Mouse (Mus musculus) splenic B cell, adult 2 months (primary cell): ENCODE measurements at regions not wholly inside any gene's neighbourhood (a gene's known extent, or its start where the extent isn't known, plus 50 kb on each side); places are given as distances from the start of the nearest gene placed in this dataset.

ENCODE experiments used
- DNase-seq: peaks from one replicate; pipeline ENCODE4 v3.0.0-alpha.2; 2011; ENCODE audit warnings: low read depth, low spot score
- H3K27me3 ChIP-seq: 2 replicates; pipeline ENCODE4 v1.6.1; 2012; ENCODE audit warnings: mild to moderate bottlenecking, low read length, moderate library complexity, mixed read lengths; ENCODE audit not compliant: control insufficient read depth, poor library complexity, insufficient read depth, severe bottlenecking
- H3K36me3 ChIP-seq: 2 replicates; pipeline ENCODE4 v1.6.1; 2012; ENCODE audit warnings: mild to moderate bottlenecking, low read length, moderate library complexity, mixed read lengths; ENCODE audit not compliant: control insufficient read depth, poor library complexity, insufficient read depth, severe bottlenecking

DNA sequence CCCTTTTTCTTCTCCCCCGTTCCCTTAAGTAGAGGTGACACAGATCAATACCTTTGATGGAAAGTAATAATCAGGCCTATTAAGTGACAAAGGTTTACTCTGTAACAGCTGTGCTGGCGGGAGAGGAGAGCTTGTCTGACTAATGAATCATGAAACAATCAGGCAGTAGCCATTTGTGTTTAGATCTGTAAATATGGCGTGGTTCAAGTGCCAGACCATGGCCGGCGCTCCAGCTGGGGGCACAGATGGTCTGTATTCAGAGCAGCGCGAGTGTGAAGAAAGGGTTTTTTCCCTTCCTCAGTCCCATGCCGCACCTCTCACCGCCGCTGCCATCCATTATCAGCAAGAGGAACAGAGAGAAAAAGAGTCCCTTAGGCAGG is 83.9 kb upstream of the Paqr3 start:
- Histone ChIP-seq H3K27me3 (no peaks in the 10 kb centered on the region), H3K36me3 (no peaks in the 10 kb centered on the region)
- no peak for DNase-seq

DNA sequence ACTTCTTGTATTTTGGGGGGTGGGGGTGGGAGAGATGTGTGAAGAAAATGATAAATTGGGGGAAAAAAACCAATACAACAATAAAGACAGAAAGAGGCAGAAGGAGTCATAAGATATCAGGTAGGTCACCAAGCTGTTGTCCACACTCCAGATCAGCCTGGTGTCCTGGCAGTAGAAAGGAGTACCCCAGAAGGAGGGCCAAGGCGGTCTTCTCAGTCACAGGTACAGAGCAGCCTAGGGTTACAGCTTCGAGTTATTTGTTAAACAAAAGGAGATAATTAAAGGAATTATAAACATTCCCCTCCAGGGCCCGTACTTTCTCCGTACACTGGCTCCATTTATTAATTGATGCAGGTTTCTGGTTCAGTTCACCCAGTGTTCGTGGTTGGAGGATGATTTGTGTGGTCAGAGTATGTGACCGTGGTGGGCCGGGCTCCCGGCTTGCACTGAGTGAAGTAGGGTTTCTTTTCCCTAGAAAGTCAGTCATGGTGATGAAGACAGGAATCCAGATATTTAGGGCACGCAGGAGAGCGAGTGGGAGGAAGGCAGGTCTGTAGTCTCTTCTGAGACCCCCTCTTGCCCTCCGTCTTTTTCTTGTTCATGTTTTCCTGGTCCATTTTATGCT is 83.4 kb upstream of the Paqr3 start:
- H3K36me3 ChIP-seq, result no peaks in the 10 kb centered on the region
- no peaks in the 10 kb centered on the region for H3K27me3 ChIP-seq
- DNase-seq, result no peak

DNA sequence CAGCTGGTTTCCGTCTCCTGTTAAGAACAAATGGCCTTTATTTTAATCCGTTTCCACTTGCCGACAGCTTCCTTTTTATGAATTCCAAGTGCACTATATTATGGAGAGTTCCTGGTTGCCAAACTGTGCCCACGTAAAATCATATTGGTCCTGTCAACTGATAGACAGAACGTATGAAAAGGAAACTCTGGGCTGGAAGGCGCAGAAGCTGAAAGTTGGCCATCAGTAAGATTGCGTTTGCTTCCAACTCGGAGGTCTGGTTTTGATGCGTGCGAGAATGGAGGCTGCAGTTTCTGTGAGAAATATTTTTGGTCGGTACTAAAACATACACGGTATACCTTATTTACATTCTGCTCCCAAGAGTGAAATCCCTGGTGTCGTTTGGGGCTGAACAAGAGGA is 81.3 kb upstream of the Paqr3 start:
- no peaks in the 10 kb centered on the region for H3K27me3 ChIP-seq
- DNase-seq, result no peak
- H3K36me3 ChIP-seq, result no peaks in the 10 kb centered on the region

DNA sequence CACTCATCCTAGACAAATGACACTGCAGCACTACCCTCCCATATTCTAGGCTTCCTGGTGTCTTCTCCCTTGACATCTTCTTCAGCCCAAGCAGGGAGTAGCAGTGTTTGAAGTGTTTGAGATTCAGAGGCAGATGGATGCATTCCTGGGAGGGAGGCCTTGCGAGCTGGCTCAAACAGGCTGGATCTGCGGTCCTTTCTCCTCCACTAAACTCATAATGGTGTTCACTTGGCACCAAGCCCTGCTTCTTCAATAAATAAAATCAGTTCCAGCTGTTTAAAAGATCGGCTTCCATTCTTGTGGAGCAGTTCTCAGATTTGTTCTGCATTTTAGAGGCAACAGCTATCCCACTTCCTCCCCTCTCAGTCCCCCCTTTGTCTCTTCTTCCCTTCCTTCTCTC is 79.3 kb upstream of the Paqr3 start:
- no peaks in the 10 kb centered on the region for H3K27me3 ChIP-seq
- DNase-seq, result no peak

DNA sequence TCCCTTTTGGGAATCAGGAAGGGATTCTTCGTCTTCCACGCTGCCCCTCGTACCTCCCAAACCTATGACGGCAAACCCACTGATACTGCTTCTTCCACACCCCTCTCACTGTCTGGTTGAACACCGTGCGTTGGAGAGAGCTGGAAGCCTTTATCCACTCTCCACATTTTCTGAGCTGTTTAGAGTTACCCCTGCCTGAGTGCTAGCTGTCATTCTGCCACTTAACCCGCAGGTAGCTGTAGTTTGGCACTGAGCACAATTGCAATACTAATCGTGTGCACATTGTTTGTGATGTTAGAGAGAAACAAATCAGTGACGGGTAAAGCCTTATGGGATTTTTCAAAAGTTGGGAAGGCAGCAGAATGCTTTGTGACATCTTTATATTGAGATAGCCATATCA is 73.1 kb upstream of the Paqr3 start:
- no peak for DNase-seq
- no peaks in the 10 kb centered on the region for H3K36me3 ChIP-seq
- no peaks in the 10 kb centered on the region for H3K27me3 ChIP-seq

More for the DNA sequence above, 79.3 kb upstream of the Paqr3 start:
- H3K36me3 ChIP-seq, result no peaks in the 10 kb centered on the region

DNA sequence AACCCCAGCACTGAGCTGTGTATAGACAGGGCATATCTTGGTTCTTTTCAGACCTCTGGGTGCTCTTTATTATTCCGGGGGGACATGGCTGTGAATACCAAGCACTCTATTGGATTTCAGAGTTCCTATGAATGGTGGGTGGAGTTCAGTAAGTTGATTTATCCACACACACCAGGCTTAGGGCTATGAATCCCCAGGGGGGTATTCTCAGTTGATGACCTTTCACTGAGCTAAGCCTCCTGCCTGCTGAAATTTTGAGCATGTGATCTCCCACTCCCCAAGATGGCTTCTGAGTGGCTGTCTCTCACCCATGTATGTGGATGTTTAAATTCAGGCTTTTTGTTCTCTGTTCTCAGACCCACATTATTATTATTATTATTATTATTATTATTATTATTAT is 69.9 kb upstream of the Paqr3 start:
- no peak for DNase-seq
- Histone ChIP-seq H3K27me3 (no peaks in the 10 kb centered on the region), H3K36me3 (no peaks in the 10 kb centered on the region)

DNA sequence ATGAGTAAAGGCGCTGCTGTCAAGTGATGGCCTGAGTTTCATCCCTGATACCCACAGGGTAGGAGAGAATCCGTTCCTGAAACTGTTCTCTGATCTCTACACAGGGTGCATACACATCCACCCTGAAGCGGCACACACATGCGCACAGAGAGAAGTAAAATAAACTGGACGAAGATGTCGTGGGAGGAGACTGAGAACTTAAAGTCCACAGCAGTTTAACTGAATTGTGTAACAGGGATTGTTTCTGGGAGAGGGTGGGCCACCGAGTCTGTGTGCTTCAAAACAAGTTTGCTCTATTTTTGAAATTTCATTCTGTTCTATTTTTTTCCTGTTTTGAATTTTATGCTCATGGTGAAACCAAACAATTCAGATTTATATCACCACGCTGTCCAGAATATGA is 63.0 kb upstream of the Paqr3 start:
- H3K27me3 ChIP-seq, result no peaks in the 10 kb centered on the region
- no peak for DNase-seq
- H3K36me3 ChIP-seq, result no peaks in the 10 kb centered on the region

DNA sequence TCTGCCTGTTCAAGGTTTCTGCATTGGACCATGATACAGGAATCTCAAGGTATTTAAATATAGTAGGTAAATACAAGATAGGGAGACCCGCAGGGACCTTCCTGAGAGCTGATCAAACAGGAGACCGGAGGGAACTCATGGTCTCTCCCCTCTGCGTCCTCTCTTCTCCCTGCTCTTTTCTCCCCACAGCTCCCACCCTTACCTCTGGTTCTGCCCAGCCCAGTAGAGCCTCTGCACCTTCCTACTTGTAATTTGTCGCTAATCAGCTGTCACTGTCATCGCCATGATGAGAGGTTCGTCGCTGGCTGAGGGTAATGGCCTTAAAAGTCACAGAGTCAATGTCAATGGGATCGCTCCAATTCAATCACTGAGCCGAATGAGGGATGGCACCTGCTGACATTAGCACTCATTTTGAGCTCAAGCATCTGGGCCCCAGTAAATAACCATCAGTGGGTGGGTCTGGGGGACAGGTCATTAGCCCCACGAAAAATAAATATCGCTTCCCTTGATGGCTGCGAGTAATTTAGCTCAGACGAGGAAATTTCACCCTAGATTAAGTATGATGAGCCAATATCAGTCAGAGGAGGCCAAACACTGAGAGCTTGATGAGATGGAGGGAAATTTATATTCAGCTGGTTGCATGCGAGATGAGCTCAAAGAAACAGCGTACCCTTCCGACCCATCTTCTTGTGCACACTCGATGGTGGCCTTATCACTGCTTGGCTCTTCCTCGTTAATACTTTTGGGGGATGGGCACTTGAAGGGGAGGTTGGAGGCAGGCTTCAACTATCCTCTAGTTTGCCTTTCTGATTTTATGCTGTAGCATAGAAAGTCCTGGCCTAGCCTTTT is 56.2 kb upstream of the Paqr3 start:
- Histone ChIP-seq H3K27me3 (no peaks in the 10 kb centered on the region), H3K36me3 (no peaks in the 10 kb centered on the region)
- DNase-seq, result no peak

DNA sequence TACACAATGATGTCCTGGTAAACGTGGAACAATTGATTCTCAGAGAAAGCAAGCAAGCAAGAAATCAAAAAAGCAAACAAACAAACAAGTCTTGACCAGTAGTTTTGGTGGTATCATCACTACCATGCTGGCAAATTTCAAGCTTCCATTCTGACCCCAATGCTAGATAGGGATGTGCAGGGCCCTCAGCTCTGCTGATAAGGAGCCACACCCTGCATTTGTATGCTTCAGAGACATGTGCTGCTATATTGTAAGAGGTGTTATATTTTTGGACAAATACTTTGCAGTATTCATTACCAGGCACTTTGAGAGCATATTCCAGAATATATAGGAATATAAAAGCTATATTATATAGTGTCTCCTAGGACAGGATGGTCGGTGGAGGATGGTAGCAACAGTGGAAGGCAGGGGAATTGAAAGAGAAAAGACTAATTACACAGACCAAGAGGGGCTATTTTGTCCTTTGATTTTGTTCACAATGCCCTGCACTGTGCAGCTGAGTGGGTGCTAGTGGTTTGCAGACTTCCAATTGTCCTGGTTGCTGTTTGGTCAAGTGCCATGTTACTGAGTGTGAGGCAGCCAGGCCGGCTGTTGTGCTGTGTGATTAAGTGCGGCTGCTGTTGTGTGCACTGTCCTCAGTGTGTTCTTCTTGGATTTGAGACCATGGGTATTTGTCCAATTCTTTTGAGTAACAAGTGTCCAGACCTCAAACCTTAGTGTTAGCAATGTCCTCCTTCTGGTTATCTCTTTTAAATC is 54.9 kb upstream of the Paqr3 start:
- Histone ChIP-seq H3K36me3 (no peaks in the 10 kb centered on the region), H3K27me3 (no peaks in the 10 kb centered on the region)
- DNase-seq, result no peak
